Mouse (Mus musculus) erythroblast, embryonic 14.5 days (primary cell): ENCODE measurements around the gene Ercc1. TPM values are rescaled to one million over a fixed set of nuclear protein-coding genes. Genes with fewer than 3 reads are reported as not detected.

Source experiments
- H3K27me3 ChIP-seq: 2 replicates; pipeline ENCODE4 v1.6.1; 2012; ENCODE audit warnings: inconsistent platforms; ENCODE audit not compliant: control insufficient read depth
- H3K36me3 ChIP-seq: 2 replicates; pipeline ENCODE4 v1.6.1; 2012; ENCODE audit warnings: mild to moderate bottlenecking, inconsistent platforms; ENCODE audit not compliant: control insufficient read depth
- H3K4me1 ChIP-seq: 2 replicates; pipeline ENCODE4 v1.6.1; 2012; ENCODE audit warnings: inconsistent platforms; ENCODE audit not compliant: control insufficient read depth
- H3K4me3 ChIP-seq: replicated peaks from 2 replicates; pipeline ENCODE3; 2012; ENCODE audit warnings: moderate library complexity, mild to moderate bottlenecking, inconsistent platforms
- H3K9me3 ChIP-seq: 2 replicates; pipeline ENCODE4 v1.6.1; 2012; ENCODE audit warnings: low read length, inconsistent platforms, mixed read lengths; ENCODE audit not compliant: control insufficient read depth
- GATA1 ChIP-seq: IDR thresholded peaks from 2 replicates; pipeline ENCODE4 v1.6.1; 2012; ENCODE audit warnings: low read length, inconsistent platforms, mixed read lengths
- TAL1 ChIP-seq: IDR thresholded peaks from 3 replicates; pipeline ENCODE4 v1.6.1; 2012; ENCODE audit warnings: low read length, inconsistent platforms, mixed read lengths
- polyA plus RNA-seq: library from polyadenylated mRNA; stranded (reverse); fragments of >175 nt; gene quantifications from 2 replicates; pipeline ENCODE4 v1.2.3, GENCODE M21; 2012

Gene Ercc1
- 3.4 and 3.6 TPM in 2 replicates for polyA plus RNA-seq

DNA sequence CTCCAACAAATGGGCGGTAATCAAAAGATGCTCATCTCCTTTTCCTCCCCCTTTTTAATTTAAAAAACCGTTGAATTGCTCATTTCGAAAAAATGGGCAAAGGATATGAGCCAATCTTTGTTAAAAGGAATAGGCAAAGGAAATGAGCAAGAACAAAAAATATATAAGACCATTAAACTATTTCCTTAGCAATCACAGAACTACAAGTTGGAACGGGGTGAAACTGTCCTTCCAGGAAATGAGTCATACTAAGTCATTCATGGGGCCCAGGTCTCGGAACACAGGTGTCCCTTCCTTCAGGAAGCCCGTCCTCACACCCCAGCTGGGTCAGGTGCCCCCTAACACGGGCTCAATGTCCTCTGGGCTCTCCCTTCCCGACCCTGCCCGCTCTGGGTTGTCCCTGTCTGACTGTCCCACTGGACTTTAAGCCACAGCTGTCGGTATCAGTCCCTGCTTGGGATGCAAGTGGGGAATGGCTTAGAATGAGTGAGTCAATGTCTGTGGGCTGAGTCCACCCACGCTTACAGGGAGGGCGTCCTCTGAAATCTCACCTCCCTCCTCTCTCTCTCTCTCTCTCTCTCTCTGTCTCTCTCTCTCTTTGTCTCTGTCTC, at the start of gene Ercc1:
Ercc1 (plus strand) TSS at position 542 of the 611 bp plus-strand sequence.
- peaks cover 53% of the 10 kb centered on the region for H3K27me3 ChIP-seq

DNA sequence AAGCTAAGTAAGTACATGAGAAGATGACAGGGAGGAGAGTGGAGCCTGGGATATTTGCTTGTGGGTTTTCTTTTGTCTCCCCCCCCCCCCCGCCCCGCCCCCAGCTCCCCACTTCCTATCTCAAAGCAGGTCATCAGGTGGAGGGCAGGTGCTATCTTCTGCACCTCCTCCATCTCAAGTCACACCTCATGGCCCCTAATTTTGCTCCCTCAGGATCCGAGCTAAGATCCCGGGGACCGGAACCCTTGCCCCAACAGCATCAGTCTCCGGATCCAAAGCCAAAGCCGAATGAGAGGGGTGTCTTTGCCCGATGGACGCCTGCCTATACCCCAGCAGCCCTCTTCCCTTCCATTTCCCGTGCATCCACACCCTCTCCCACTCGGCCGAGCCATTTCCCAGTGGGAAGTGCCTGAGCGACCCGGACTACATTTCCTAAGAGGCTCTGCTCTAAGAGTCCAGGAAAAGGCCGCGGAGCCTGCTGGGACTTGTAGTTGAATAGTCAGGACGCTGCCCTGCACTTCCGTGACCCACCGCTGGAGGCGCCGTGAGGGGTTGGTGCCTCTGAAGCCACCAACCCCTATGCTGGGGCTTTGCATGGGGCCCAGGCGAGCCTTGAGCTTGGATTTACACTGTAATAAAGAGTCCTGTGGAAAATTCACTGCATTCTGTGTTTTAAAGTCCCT, 48.9 kb upstream of the Ercc1 start:
- TF ChIP-seq TAL1 (no peak), GATA1 (no peak)
- Histone ChIP-seq H3K36me3 (no peaks in the 10 kb centered on the region), H3K9me3 (peaks cover 2% of the 10 kb centered on the region; the same call in 1 of the 2 replicates), H3K4me3 (peak overlapping the region; percentile 61), H3K27me3 (peaks cover 5% of the 10 kb centered on the region; the same call in 1 of the 2 replicates), H3K4me1 (peaks cover 41% of the 10 kb centered on the region)

More for the DNA sequence above, at the start of gene Ercc1:
- no peak for TF ChIP-seq GATA1
- TF ChIP-seq TAL1 = no peak
- Histone ChIP-seq H3K4me3 (peak within 1 kb of the TSS; percentile 67), H3K9me3 (no peaks in the 10 kb centered on the region), H3K4me1 (peaks cover 29% of the 10 kb centered on the region), H3K36me3 (no peaks in the 10 kb centered on the region; the same call in 1 of the 2 replicates)

DNA sequence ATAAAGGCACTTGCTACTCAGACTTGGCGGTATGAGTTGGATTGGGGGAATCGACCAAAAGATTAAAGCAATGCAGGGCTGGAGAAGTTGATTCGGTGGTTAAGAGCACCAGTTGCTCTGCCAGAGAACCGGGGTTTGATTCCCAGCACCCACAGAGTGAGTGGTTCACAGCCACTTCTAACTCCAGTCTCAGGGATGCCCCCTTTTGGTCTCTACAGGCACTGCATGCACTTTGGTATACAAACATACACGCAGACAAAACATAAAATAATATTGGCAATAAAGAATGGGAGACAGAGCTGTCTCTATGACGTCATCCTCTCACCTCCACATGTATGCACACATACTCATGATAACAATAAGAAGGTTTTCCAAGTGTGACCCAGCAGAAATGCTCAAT, 47.5 kb upstream of the Ercc1 start:
- peaks cover 15% of the 10 kb centered on the region for H3K27me3 ChIP-seq
- TF ChIP-seq TAL1 = no peak
- TF ChIP-seq GATA1 = no peak

DNA sequence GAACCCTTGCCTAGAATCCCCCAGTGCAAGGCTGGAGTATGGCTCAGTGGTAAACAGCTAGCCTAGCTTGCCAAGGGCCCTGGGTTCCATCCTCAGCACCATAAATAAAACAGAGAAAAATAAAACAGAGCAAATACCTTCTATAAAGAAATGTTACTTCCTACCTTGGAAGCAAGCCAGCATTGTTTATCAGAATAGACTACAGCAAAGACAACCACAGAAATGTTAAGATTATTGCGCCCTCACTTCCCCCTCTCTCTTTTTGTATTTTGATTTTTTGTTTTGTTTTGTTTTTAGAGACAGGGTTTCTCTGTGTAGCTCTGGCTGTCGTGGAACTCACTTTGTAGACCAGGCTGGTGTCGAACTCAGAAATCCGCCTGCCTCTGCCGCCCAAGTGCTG, 46.8 kb upstream of the Ercc1 start:
- TF ChIP-seq TAL1 (no peak), GATA1 (no peak)
- peaks cover 30% of the 10 kb centered on the region for H3K4me1 ChIP-seq

More for the DNA sequence above, 47.5 kb upstream of the Ercc1 start:
- Histone ChIP-seq H3K4me3 (no peak overlapping the region), H3K36me3 (no peaks in the 10 kb centered on the region), H3K9me3 (peaks cover 2% of the 10 kb centered on the region; the same call in 1 of the 2 replicates), H3K4me1 (peaks cover 36% of the 10 kb centered on the region)

DNA sequence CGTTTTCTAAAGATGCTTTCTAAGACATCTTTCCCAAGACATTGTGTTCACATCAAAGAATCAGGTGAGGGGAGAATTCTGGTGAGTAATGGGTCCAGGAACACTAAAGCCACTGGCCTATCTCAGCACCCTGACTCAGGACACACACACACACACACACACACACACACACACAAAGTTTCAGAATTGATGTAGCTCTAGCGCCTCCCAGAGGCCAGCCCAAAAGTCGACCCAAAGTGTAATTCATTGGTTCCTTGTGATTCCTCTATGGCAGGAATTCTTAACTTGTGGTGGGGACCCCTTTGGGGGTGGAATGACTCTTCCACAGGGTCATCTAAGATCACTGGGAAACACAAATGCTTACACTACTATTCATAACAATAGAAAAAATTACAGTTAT, 45.4 kb upstream of the Ercc1 start:
- TF ChIP-seq TAL1 = no peak
- no peak for TF ChIP-seq GATA1
- Histone ChIP-seq H3K27me3 (peaks cover 36% of the 10 kb centered on the region), H3K9me3 (peaks cover 2% of the 10 kb centered on the region; the same call in 1 of the 2 replicates), H3K36me3 (no peaks in the 10 kb centered on the region), H3K4me3 (no peak overlapping the region), H3K4me1 (peaks cover 28% of the 10 kb centered on the region)

More for the DNA sequence above, 46.8 kb upstream of the Ercc1 start:
- H3K4me3 ChIP-seq = no peak overlapping the region
- no peaks in the 10 kb centered on the region for H3K36me3 ChIP-seq
- peaks cover 2% of the 10 kb centered on the region; the same call in 1 of the 2 replicates for H3K9me3 ChIP-seq
- H3K27me3 ChIP-seq = peaks cover 22% of the 10 kb centered on the region

DNA sequence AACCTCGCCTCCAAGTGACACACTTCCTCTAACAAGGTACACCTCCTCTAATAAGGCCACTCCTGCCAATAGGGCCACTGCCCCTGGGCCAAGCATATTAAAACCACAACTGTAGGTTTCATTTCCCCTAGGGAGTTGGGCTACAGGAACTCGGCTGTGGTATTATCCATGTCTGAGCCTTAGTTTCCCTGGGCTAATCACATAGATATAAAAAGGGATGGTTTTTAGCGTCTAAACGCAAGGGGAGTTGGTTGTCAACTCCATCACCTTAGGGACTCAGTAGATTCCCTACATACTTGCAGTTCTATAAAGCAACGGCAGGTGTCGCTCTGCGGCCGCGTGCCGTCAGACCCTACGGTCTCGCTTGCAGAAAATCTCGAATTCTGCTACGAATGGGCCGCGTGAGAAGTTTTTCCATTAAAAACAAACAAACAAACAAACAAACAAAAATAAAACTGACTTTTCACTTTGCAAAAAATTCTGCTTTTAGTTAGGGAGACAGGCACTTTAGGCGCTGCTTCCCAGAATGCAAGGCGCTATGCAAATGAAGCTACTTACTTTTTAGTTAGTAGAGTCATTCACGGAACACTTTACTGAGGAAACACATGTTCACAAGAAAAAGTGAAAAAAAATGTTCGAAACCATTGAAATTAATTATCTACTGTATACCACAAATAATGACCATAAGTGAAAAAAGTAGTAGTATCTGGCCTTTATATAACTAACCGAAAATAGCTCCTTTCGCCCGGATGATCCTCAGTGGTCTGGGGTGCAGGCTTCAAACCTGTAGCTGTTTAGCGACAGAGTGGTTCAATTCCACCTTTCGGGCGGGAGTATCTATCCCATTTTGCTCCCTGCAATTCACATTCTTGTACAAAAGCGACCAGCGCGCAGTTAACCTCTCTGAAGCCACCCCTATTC, 43.8 kb upstream of the Ercc1 start:
- Histone ChIP-seq H3K4me3 (peak overlapping the region; percentile 67), H3K4me1 (peaks cover 24% of the 10 kb centered on the region), H3K36me3 (no peaks in the 10 kb centered on the region), H3K9me3 (peaks cover 6% of the 10 kb centered on the region; the same call in 1 of the 2 replicates), H3K27me3 (peaks cover 52% of the 10 kb centered on the region)
- TF ChIP-seq TAL1 = no peak
- no peak for TF ChIP-seq GATA1

DNA sequence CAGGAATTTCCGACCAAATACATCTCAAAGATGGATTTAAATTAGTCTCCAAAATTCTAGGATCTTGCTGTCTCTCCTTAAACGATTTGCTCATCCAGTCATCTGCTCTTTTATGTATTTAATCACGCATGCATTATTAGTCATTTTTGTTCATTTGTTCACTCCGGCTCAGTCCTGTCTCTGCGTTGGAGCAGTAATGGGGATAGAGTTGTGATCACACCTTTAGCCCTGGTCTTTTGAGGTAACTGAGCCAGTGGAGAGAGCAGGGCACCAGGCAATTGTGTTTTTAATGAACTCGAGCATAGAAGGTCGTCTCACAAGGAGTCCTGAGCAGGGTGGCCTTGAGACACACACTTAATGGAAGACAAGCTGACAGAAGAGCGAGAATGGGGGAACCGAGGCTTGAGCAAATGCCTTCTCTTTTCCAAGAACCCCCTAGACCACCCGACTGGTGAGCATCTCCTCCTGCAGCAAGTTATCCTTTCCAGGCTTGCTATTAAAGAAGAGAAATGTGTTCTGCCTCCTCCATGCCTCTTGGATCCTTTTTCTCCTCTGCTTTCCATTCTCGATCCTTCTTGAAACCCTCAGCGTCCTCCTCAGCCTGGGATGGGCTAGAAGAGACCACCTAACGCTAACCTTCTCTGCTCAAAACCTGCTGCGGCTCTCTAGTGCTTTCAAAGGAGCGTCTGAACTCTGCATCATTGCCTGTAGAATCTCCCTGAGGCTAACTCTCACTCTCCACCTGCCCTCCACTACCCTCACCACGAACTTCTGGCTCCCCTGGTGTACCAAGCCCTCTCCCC, 42.9 kb upstream of the Ercc1 start:
- H3K9me3 ChIP-seq = peaks cover 6% of the 10 kb centered on the region; the same call in 1 of the 2 replicates
- H3K36me3 ChIP-seq = no peaks in the 10 kb centered on the region
- H3K4me3 ChIP-seq = no peak overlapping the region
- H3K4me1 ChIP-seq = peaks cover 23% of the 10 kb centered on the region
- TF ChIP-seq GATA1 (no peak), TAL1 (no peak)
- peaks cover 61% of the 10 kb centered on the region for H3K27me3 ChIP-seq

DNA sequence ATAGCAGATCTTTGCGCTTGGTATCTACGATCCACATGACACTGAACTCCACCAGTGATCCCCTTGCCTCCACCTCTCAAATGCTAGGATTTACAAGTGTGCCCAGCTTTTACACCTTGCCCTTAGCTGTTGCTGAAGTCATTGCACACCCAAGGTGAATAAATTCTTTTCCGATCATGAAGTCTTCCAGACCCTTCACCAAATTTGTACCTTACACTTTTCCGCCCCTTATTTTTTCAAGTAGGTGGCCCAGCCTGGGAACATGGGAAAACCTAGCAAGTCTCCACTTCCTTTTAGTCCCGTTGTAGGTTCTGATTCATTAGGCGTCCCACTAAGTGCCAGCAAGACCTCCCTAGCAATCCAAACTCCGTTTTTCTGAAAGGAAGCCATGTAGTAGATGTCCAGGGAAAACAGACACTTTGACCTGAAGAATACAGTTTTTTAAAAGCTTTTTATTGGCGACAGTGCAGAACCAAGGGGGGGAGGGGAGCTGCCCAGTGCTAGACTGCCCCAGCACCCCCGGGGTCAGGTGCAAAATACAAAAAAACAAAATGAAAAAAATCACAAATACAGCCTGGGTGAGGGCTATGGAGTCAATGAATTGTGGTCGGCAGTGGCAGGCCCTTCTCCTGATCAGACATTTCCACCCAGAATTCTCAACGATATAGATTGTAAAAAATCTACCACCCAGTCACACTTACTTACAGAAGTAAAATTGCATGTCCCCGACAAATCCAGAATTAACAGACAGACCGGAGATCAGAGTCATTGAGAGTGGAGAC, 42.1 kb upstream of the Ercc1 start:
- H3K9me3 ChIP-seq = peaks cover 3% of the 10 kb centered on the region; the same call in 1 of the 2 replicates
- no peak for TF ChIP-seq GATA1
- TF ChIP-seq TAL1 = no peak
- H3K4me1 ChIP-seq = peaks cover 23% of the 10 kb centered on the region
- peaks cover 69% of the 10 kb centered on the region for H3K27me3 ChIP-seq
- H3K36me3 ChIP-seq = no peaks in the 10 kb centered on the region
- H3K4me3 ChIP-seq = no peak overlapping the region
